Mouse (Mus musculus) kidney, adult 9 months (tissue): ENCODE measurements around the gene Rab17.

Experiments
- DNase-seq: peaks from one replicate; pipeline ENCODE4 v3.0.0; 2022

The Rab17 gene

GRCm38 (mm10) chr1:90969347-90969784 lies at the start of gene Rab17:
TSS of gene Rab17 (minus strand) at chr1:90969661.
- peak; percentile 80 for DNase-seq

GRCm38 (mm10) chr1:91017111-91017758 lies 47.8 kb upstream of the Rab17 start:
- peak; percentile 33 for DNase-seq

GRCm38 (mm10) chr1:91015571-91015970 lies 46.1 kb upstream of the Rab17 start:
- no peak for DNase-seq

GRCm38 (mm10) chr1:91013803-91014202 lies 44.3 kb upstream of the Rab17 start:
- DNase-seq, result peak; percentile 44

- no peak for DNase-seq
Observed at GRCm38 (mm10) chr1:91011336-91011735, 41.9 kb upstream of the Rab17 start.

- no peak for DNase-seq
Observed at GRCm38 (mm10) chr1:91010716-91011115, 41.3 kb upstream of the Rab17 start.

GRCm38 (mm10) chr1:91010216-91010615 lies 40.8 kb upstream of the Rab17 start:
- DNase-seq, result no peak

- no peak for DNase-seq
Observed at GRCm38 (mm10) chr1:91009266-91009665, 39.8 kb upstream of the Rab17 start.

- DNase-seq, result no peak
Observed at GRCm38 (mm10) chr1:91008746-91009145, 39.3 kb upstream of the Rab17 start.

GRCm38 (mm10) chr1:91008147-91008682 lies 38.8 kb upstream of the Rab17 start:
- DNase-seq, result no peak

GRCm38 (mm10) chr1:91006708-91007107 lies 37.2 kb upstream of the Rab17 start:
- no peak for DNase-seq

GRCm38 (mm10) chr1:91006037-91006436 lies 36.6 kb upstream of the Rab17 start:
- no peak for DNase-seq

GRCm38 (mm10) chr1:91003522-91004253 lies 34.2 kb upstream of the Rab17 start:
- no peak for DNase-seq

GRCm38 (mm10) chr1:91002641-91003040 lies 33.2 kb upstream of the Rab17 start:
- no peak for DNase-seq

GRCm38 (mm10) chr1:91001871-91002539 lies 32.5 kb upstream of the Rab17 start:
- DNase-seq, result no peak

- DNase-seq, result no peak
Observed at GRCm38 (mm10) chr1:91001101-91001500, 31.6 kb upstream of the Rab17 start.

GRCm38 (mm10) chr1:90999911-91000601 lies 30.6 kb upstream of the Rab17 start:
- DNase-seq, result no peak

GRCm38 (mm10) chr1:90998891-90999611 lies 29.6 kb upstream of the Rab17 start:
- DNase-seq, result no peak

GRCm38 (mm10) chr1:90998268-90998890 lies 28.9 kb upstream of the Rab17 start, which contains the start of gene Lrrfip1:
TSS of gene Lrrfip1 (plus strand) at chr1:90998737.
- DNase-seq, result no peak

- DNase-seq, result no peak
Observed at GRCm38 (mm10) chr1:90997641-90998040, 28.2 kb upstream of the Rab17 start.

GRCm38 (mm10) chr1:90997136-90997535 lies 27.7 kb upstream of the Rab17 start:
- DNase-seq, result no peak

- DNase-seq, result no peak
Observed at GRCm38 (mm10) chr1:90995916-90996315, 26.5 kb upstream of the Rab17 start.
